Mouse (Mus musculus) lung, adult 2 months (tissue): ENCODE results near the gene Golga7b. TPM values are rescaled to one million over a fixed set of nuclear protein-coding genes. Genes with fewer than 3 reads are reported as not detected.

Experiments used
- DNase-seq: peaks from one replicate; pipeline ENCODE4 v3.0.0; 2022
- H3K4me1 ChIP-seq: fragments of 200-500 bp; 2 replicates; pipeline ENCODE4 v1.6.1; 2011; ENCODE audit warnings: low read length; ENCODE audit not compliant: control insufficient read depth, insufficient read depth
- H3K4me3 ChIP-seq: fragments of 200-500 bp; replicated peaks from 2 replicates; pipeline ENCODE3; 2011; ENCODE audit warnings: low read depth, mild to moderate bottlenecking, control low read depth, low read length; ENCODE audit errors: extremely low read depth
- CTCF ChIP-seq: fragments of 200-500 bp; IDR thresholded peaks from 2 replicates; pipeline ENCODE4 v1.5.1; 2011; ENCODE audit warnings: mild to moderate bottlenecking, low read length, control low read depth; ENCODE audit not compliant: insufficient read depth
- POLR2A ChIP-seq: fragments of 200-500 bp; IDR thresholded peaks from 2 replicates; pipeline ENCODE4 v1.6.1; 2011; ENCODE audit warnings: low read depth, mild to moderate bottlenecking, control low read depth, low read length, borderline replicate concordance; ENCODE audit errors: extremely low read depth
- whole genome bisulfite sequencing: fragments of 180-500 bp; shearing (Covaris S2); methylation state at CpG from one replicate; pipeline ENCODE4 v1.1.7; 2018; 5-methylcytosine and 5-hydroxymethylcytosine counted together
- polyA plus RNA-seq: library from polyadenylated mRNA; depleted of rRNA; stranded (reverse); fragments of >200 nt; gene quantifications from 2 replicates; pipeline ENCODE4 v1.2.3, GENCODE M21; 2012

The Golga7b gene
- polyA plus RNA-seq, 1 experiment, result 0.30 TPM

DNA sequence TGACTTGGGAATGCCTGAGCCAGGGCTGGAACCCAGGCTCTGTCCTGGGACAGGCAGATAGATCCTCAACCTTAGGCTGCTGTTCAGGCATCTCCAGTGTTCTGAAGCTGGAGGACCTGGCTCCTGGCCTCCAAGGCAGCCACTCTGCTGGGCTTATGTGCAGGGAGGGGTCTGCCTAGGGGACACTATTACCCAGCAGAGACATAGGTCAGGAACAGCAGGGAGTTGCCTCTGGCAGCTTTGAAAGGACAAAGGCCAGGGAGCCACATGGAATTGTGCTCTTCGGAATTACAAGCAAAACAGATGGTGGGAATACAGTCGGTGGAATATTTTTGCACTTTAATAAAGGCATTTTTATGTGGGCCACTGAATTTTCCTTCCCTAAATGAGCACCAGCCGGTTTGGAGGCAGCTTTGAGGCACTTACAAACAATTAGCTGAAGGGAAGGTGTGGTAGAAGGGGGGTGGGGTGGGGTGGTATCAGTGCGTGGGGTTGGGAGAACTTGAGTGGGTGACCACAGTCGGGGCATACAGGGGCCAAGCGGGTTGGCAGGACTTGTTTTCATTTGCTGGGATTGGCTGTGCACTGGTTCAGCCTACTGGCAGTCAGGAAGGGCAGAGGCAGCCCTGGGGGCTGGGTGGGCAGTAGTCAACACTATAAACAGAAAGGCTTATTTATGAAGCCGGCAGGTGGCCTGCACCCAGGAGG is 43.7 kb downstream of the Golga7b start:
- H3K4me3 ChIP-seq, result no peak overlapping the region
- 32% methylated on average over 7 of the region's 7 CpGs for WGBS
- H3K4me1 ChIP-seq, result no peaks in the 10 kb centered on the region
- no peak for TF ChIP-seq POLR2A
- no peak for TF ChIP-seq CTCF
- no peak for DNase-seq

- 64% methylated on average over 8 of the region's 8 CpGs for WGBS
- TF ChIP-seq POLR2A, result no peak
- Histone ChIP-seq H3K4me3 (no peak overlapping the region), H3K4me1 (no peaks in the 10 kb centered on the region)
- DNase-seq, result no peak
These were observed 44.7 kb downstream of the Golga7b start for GRCm38 (mm10) chr19:42292106-42292505.

- no peak overlapping the region for H3K4me3 ChIP-seq
- TF ChIP-seq CTCF, result no peak
- no peak for TF ChIP-seq POLR2A
- 80% methylated on average over 6 of the region's 6 CpGs for WGBS
- no peaks in the 10 kb centered on the region for H3K4me1 ChIP-seq
- DNase-seq, result no peak
These were observed 45.8 kb downstream of the Golga7b start for GRCm38 (mm10) chr19:42293216-42293615.

DNA sequence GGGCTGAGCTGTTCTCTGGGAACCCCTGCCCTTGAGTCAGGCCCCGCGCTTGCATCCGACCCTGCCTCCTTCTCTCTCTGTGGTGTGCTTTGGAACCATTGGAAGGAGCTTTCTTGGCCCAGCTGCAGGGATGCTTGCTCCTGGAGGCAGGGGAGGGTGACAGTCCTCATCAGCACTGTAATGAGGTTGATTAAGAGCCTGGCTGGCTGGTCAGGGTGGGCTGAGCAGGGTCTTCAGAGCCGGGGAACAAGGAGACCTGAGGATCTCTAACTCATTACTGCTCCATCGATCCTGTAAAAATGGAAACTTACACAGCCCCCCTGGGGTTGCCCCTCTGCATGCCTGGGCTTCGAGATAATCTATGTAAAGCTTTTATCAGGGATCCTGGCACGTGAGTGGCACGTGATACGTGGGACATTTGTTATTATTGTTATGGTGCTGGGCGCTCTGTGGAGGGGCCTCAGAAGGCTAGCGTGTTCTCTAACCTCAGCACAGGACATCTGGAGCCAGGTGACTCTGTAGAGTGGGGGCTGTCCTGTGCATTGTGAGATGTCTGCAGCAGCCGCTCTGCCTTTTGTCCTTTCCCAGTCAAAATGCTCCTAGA is 55.9 kb downstream of the Golga7b start:
- Histone ChIP-seq H3K4me3 (no peak overlapping the region), H3K4me1 (no peaks in the 10 kb centered on the region)
- WGBS, result 60% methylated on average over 12 of the region's 12 CpGs
- TF ChIP-seq CTCF (no peak), POLR2A (no peak)
- no peak for DNase-seq

- H3K4me1 ChIP-seq, result no peaks in the 10 kb centered on the region
- DNase-seq, result no peak
- TF ChIP-seq CTCF (no peak), POLR2A (no peak)
- WGBS, result 79% methylated on average over 13 of the region's 13 CpGs
- H3K4me3 ChIP-seq, result no peak overlapping the region
These were observed 57.1 kb downstream of the Golga7b start for GRCm38 (mm10) chr19:42304506-42304905.

GRCm38 (mm10) chr19:42305746-42306145 is 58.4 kb downstream of the Golga7b start:
- TF ChIP-seq CTCF (no peak), POLR2A (no peak)
- Histone ChIP-seq H3K4me1 (no peaks in the 10 kb centered on the region), H3K4me3 (no peak overlapping the region)
- DNase-seq, result no peak
- 45% methylated on average over 8 of the region's 8 CpGs for WGBS

DNA sequence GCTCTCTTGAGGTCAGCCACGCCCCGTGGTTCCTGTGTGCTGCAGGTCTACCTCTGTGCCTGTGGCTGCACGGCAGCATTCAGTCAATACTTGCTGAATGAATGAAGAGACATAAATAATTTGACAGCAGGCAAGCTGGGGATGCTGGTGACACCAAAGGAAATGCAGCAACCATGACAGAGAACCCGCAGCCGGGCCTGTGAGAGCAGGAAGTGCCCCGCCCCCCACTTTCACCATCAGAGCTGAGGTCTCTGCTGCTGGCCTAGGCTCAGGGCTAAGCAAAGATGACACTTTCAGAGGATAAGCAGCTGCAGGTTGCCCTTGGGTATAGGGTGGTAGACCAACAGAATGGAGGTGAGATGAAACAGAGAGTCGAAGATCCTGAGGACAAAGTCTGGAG is 58.8 kb downstream of the Golga7b start:
- DNase-seq, result no peak
- Histone ChIP-seq H3K4me3 (no peak overlapping the region), H3K4me1 (no peaks in the 10 kb centered on the region)
- no peak for TF ChIP-seq CTCF
- WGBS, result 33% methylated on average over 7 of the region's 7 CpGs

- Histone ChIP-seq H3K4me3 (no peak overlapping the region), H3K4me1 (no peaks in the 10 kb centered on the region)
- TF ChIP-seq CTCF (no peak), POLR2A (no peak)
- no peak for DNase-seq
- WGBS, result 4% methylated on average over 8 of the region's 8 CpGs
These were observed 59.6 kb downstream of the Golga7b start for GRCm38 (mm10) chr19:42307019-42307418.

- Histone ChIP-seq H3K4me1 (no peaks in the 10 kb centered on the region), H3K4me3 (no peak overlapping the region)
- 76% methylated on average over 12 of the region's 12 CpGs for WGBS
- TF ChIP-seq POLR2A (no peak), CTCF (no peak)
- no peak for DNase-seq
These were observed 61.6 kb downstream of the Golga7b start for GRCm38 (mm10) chr19:42308931-42309330.

DNA sequence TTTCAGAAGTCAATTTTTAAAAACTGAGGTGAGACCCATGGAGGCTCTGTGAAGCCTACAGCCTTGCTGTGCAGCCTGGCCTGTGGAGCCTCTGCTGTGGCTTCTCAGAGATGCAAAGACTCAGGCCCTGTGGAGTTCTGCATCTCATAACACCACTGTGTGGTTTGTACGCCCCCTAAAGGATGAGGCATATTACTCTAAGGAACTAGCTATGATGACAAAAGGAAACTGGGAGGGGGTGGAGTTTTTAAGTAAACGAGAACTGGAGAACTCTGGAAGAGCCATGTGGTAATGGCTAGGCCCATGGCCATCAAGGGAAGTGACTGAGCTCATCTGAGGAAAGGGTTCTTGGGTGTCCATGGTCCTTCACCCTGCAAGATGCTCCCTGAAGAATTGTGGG is 64.0 kb downstream of the Golga7b start:
- no peaks in the 10 kb centered on the region for H3K4me1 ChIP-seq
- no peak for TF ChIP-seq POLR2A
- TF ChIP-seq CTCF, result no peak
- 10% methylated on average over 2 of the region's 2 CpGs for WGBS
- no peak overlapping the region for H3K4me3 ChIP-seq
- no peak for DNase-seq
